Mouse (Mus musculus): ENCODE data around the gene Ldlrad3. TPM values are rescaled to one million over a fixed set of nuclear protein-coding genes. Genes with fewer than 3 reads are reported as not detected.

Gene Ldlrad3
- polyA plus RNA-seq, 1 experiment = 35.9 TPM

DNA sequence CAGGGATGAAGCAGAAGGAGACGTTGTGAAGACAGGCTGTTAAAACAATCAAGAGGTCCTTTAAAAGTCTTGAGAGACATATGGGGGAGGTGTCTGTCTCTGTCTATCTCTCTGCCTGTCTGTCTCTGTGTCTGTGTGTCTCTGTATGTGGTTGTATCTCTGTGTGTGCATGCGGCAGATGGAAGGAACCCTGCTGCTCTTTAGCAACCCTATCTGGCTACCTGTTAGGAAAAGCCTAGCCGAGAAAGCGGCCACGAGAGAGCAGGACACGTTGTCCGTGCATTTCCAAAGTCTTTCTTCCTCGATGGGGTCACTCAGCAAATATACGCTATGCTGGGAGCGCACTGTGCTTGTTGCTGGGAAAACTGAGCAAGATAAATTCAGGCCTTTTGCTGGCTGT, 93.6 kb downstream of the Ldlrad3 start:
- Histone ChIP-seq H3K4me3 (ENCODE audit: insufficient read depth, low read length) (no peak overlapping the region), H3K4me1 (ENCODE audit: control insufficient read depth, insufficient read depth, low read length) (no peaks in the 10 kb centered on the region), H3K27ac (ENCODE audit: insufficient read depth, low read depth, low read length) (no peak overlapping the region)
- no peak for TF ChIP-seq CTCF (IDR thresholded peaks at IDR 0.05; ENCODE audit: low read depth, low read length)
- no peak for TF ChIP-seq POLR2A (IDR thresholded peaks at IDR 0.05; ENCODE audit: borderline replicate concordance, low read depth, low read length)

DNA sequence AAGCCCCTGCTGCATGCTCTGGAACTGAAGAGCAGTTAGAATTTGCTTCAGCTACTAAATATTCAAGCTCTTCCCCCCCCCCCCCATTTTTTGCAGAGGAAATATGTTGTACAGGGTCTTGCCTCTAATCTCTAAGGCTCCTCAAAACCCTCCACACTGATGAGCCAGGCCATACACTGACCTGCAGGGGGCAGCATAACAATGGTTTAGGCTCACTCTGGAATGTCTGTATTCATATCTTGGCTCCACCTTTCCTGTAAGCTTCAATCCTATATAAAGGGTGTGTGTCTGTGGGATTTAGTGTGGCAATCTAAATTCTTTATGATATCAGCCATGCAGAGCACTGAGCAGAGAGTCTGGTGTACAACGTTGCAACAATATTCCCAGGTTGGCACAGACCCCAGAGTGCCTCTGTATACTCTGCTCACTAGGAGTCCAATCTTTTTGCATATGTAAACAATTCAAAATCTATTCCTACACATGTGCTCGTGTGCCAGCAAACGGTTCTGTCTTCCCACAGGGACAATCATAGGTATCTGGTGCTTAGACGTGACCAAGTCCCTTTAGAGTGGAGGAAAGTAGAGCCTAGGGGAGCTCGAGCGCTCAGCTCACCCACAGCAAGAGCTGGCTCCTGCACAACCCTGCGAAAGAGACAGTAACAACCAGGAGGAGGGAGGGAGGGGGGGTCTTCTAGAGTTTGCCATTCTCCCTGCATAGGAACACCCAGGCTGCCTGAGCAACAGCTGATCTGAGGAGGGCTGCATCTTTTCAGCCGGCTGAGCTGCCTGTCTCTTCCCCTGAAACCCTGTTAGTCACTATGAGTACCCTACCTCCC, 94.5 kb downstream of the Ldlrad3 start:
- H3K27ac ChIP-seq (ENCODE audit: insufficient read depth, low read depth, low read length) = no peak overlapping the region
- H3K4me1 ChIP-seq (ENCODE audit: control insufficient read depth, insufficient read depth, low read length) = no peaks in the 10 kb centered on the region
- no peak overlapping the region for H3K4me3 ChIP-seq (ENCODE audit: insufficient read depth, low read length)
- TF ChIP-seq POLR2A (IDR thresholded peaks at IDR 0.05; ENCODE audit: borderline replicate concordance, low read depth, low read length) = no peak
- TF ChIP-seq CTCF (IDR thresholded peaks at IDR 0.05; ENCODE audit: low read depth, low read length) = peak; percentile 37; the same call in 1 of the 2 replicates

DNA sequence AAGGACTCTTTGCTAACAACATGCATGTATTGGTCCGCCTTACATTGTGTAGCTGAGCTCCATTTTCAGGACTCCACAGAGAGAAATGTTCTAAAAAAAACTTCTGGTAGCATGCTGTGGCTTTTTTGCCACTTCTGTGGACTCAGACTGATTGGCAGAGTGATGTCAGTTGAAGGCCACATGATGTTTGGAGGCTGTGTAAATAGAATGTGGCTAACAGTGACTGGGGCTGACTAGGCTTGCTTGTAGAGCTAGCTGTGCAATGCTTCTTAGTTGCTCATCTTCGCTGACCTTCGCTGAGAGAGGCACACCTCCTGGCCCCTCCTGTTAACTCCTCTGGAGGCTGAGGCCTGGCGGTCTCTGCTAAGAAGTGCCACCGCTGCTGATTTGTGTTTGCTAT, 98.4 kb downstream of the Ldlrad3 start:
- TF ChIP-seq CTCF (IDR thresholded peaks at IDR 0.05; ENCODE audit: low read depth, low read length) (no peak), POLR2A (IDR thresholded peaks at IDR 0.05; ENCODE audit: borderline replicate concordance, low read depth, low read length) (no peak)
- no peak overlapping the region for H3K27ac ChIP-seq (ENCODE audit: insufficient read depth, low read depth, low read length)
- no peaks in the 10 kb centered on the region for H3K4me1 ChIP-seq (ENCODE audit: control insufficient read depth, insufficient read depth, low read length)
- H3K4me3 ChIP-seq (ENCODE audit: insufficient read depth, low read length) = no peak overlapping the region

- H3K4me3 ChIP-seq (ENCODE audit: insufficient read depth, low read length) = no peak overlapping the region
- no peak overlapping the region for H3K27ac ChIP-seq (ENCODE audit: insufficient read depth, low read depth, low read length)
- TF ChIP-seq CTCF (IDR thresholded peaks at IDR 0.05; ENCODE audit: low read depth, low read length) (no peak), POLR2A (IDR thresholded peaks at IDR 0.05; ENCODE audit: borderline replicate concordance, low read depth, low read length) (no peak)
- H3K4me1 ChIP-seq (ENCODE audit: control insufficient read depth, insufficient read depth, low read length) = no peaks in the 10 kb centered on the region
Measured at GRCm38 (mm10) chr2:102086583-102086982, 99.6 kb downstream of the Ldlrad3 start.

GRCm38 (mm10) chr2:102082782-102083181, 103.4 kb downstream of the Ldlrad3 start:
- Histone ChIP-seq H3K4me1 (ENCODE audit: control insufficient read depth, insufficient read depth, low read length) (no peaks in the 10 kb centered on the region), H3K4me3 (ENCODE audit: insufficient read depth, low read length) (no peak overlapping the region), H3K27ac (ENCODE audit: insufficient read depth, low read depth, low read length) (peak overlapping the region; percentile 5)
- TF ChIP-seq POLR2A (IDR thresholded peaks at IDR 0.05; ENCODE audit: borderline replicate concordance, low read depth, low read length) = no peak
- TF ChIP-seq CTCF (IDR thresholded peaks at IDR 0.05; ENCODE audit: low read depth, low read length) = no peak

DNA sequence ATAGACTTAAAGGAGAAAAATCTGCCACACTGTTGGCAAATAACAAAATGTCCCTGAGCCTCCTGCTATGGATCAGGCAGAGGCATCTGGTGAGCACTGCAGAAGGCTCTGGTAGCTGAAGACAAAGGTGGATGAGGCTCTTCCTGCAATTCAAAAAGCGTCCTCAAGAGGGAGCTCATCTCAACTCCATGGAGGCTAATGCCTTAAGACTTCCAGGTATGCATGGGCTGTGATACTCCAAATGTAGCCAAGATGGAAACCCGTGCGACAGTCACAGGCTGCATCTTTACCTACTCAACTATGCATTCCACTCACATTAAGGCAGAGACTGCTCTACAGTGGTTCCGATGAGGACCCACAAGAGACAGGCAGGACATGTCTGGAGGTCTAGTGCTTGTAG, 108.6 kb downstream of the Ldlrad3 start:
- TF ChIP-seq CTCF (IDR thresholded peaks at IDR 0.05; ENCODE audit: low read depth, low read length) (peak; percentile 64), POLR2A (IDR thresholded peaks at IDR 0.05; ENCODE audit: borderline replicate concordance, low read depth, low read length) (no peak)
- no peak overlapping the region for H3K27ac ChIP-seq (ENCODE audit: insufficient read depth, low read depth, low read length)
- no peak overlapping the region for H3K4me3 ChIP-seq (ENCODE audit: insufficient read depth, low read length)
- no peaks in the 10 kb centered on the region for H3K4me1 ChIP-seq (ENCODE audit: control insufficient read depth, insufficient read depth, low read length)

- no peak overlapping the region for H3K27ac ChIP-seq (ENCODE audit: insufficient read depth, low read depth, low read length)
- TF ChIP-seq CTCF (IDR thresholded peaks at IDR 0.05; ENCODE audit: low read depth, low read length) = no peak
- TF ChIP-seq POLR2A (IDR thresholded peaks at IDR 0.05; ENCODE audit: borderline replicate concordance, low read depth, low read length) = no peak
- H3K4me1 ChIP-seq (ENCODE audit: control insufficient read depth, insufficient read depth, low read length) = no peaks in the 10 kb centered on the region
- no peak overlapping the region for H3K4me3 ChIP-seq (ENCODE audit: insufficient read depth, low read length)
Measured at GRCm38 (mm10) chr2:102076237-102076636, 109.9 kb downstream of the Ldlrad3 start.

- no peak for TF ChIP-seq POLR2A (IDR thresholded peaks at IDR 0.05; ENCODE audit: borderline replicate concordance, low read depth, low read length)
- TF ChIP-seq CTCF (IDR thresholded peaks at IDR 0.05; ENCODE audit: low read depth, low read length) = no peak
- H3K4me3 ChIP-seq (ENCODE audit: insufficient read depth, low read length) = no peak overlapping the region
- H3K27ac ChIP-seq (ENCODE audit: insufficient read depth, low read depth, low read length) = no peak overlapping the region
- H3K4me1 ChIP-seq (ENCODE audit: control insufficient read depth, insufficient read depth, low read length) = peaks cover 5% of the 10 kb centered on the region; the same call in 1 of the 2 replicates
Measured at GRCm38 (mm10) chr2:102073266-102074037, 112.7 kb downstream of the Ldlrad3 start.

DNA sequence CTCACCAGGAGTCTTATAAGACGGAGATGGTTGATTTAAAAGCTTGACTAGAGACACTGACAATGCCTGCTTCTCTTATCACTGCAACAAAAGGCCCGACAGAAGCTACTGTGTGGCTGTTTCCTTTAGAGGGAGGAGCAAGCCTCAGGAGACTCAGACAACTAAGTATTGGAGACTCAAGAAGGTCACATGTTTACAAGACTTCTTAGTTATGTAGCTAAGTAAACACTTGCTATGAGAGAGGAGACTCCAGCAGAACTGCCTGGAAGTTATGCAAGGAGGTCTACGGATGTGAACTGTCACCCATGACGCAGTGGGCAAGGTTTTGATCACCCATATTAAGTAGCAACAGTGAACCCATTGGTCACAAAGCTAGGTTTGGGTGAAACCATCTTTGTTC, 113.3 kb downstream of the Ldlrad3 start:
- TF ChIP-seq POLR2A (IDR thresholded peaks at IDR 0.05; ENCODE audit: borderline replicate concordance, low read depth, low read length) (no peak), CTCF (IDR thresholded peaks at IDR 0.05; ENCODE audit: low read depth, low read length) (no peak)
- H3K27ac ChIP-seq (ENCODE audit: insufficient read depth, low read depth, low read length) = no peak overlapping the region
- H3K4me3 ChIP-seq (ENCODE audit: insufficient read depth, low read length) = no peak overlapping the region
- H3K4me1 ChIP-seq (ENCODE audit: control insufficient read depth, insufficient read depth, low read length) = peaks cover 5% of the 10 kb centered on the region; the same call in 1 of the 2 replicates
